Mouse (Mus musculus) megakaryocyte, embryonic 14.5 days (primary cell): ENCODE results near the gene Mtf1. TPM values are rescaled to one million over a fixed set of nuclear protein-coding genes. Genes with fewer than 3 reads are reported as not detected.

Source experiments
- H3K27me3 ChIP-seq: replicated peaks from 2 replicates; pipeline ENCODE3; 2012; ENCODE audit warnings: inconsistent platforms
- H3K36me3 ChIP-seq: replicated peaks from 2 replicates; pipeline ENCODE3; 2012; ENCODE audit warnings: low read length, inconsistent platforms, mixed read lengths
- H3K4me1 ChIP-seq: 2 replicates; pipeline ENCODE4 v1.6.1; 2012; ENCODE audit warnings: inconsistent platforms
- H3K4me3 ChIP-seq: replicated peaks from 2 replicates; pipeline ENCODE3; 2012; ENCODE audit warnings: moderate library complexity, mild to moderate bottlenecking, inconsistent platforms
- H3K9me3 ChIP-seq: 2 replicates; pipeline ENCODE4 v1.6.1; 2012; ENCODE audit warnings: inconsistent platforms
- FLI1 ChIP-seq: IDR thresholded peaks from 2 replicates; pipeline ENCODE4 v1.6.1; 2012; ENCODE audit warnings: low read length, inconsistent platforms, mixed read lengths
- GATA1 ChIP-seq: IDR thresholded peaks from 3 replicates; pipeline ENCODE4 v1.6.1; 2012; ENCODE audit warnings: mixed read lengths, low read length, inconsistent platforms, borderline replicate concordance
- polyA plus RNA-seq: library from polyadenylated mRNA; stranded (reverse); fragments of >175 nt; gene quantifications from 2 replicates; pipeline ENCODE4 v1.2.3, GENCODE M21; 2012; ENCODE audit warnings: low replicate concordance; ENCODE audit not compliant: insufficient read depth

The Mtf1 gene
- polyA plus RNA-seq, 1 experiment, result 15.2 TPM

GRCm38 (mm10) chr4:124850261-124850913 is 48.5 kb downstream of the Mtf1 start, which contains the start of gene Yrdc:
Gene Yrdc, plus strand, starts transcription at chr4:124850679.
- Histone ChIP-seq H3K4me1 (peaks cover 63% of the 10 kb centered on the region), H3K36me3 (peaks cover 57% of the 10 kb centered on the region), H3K9me3 (no peaks in the 10 kb centered on the region), H3K4me3 (peak within 1 kb of the TSS; percentile 96), H3K27me3 (no peaks in the 10 kb centered on the region)
- TF ChIP-seq GATA1 (no peak), FLI1 (peak; percentile 67; the same call in 1 of the 2 replicates)

DNA sequence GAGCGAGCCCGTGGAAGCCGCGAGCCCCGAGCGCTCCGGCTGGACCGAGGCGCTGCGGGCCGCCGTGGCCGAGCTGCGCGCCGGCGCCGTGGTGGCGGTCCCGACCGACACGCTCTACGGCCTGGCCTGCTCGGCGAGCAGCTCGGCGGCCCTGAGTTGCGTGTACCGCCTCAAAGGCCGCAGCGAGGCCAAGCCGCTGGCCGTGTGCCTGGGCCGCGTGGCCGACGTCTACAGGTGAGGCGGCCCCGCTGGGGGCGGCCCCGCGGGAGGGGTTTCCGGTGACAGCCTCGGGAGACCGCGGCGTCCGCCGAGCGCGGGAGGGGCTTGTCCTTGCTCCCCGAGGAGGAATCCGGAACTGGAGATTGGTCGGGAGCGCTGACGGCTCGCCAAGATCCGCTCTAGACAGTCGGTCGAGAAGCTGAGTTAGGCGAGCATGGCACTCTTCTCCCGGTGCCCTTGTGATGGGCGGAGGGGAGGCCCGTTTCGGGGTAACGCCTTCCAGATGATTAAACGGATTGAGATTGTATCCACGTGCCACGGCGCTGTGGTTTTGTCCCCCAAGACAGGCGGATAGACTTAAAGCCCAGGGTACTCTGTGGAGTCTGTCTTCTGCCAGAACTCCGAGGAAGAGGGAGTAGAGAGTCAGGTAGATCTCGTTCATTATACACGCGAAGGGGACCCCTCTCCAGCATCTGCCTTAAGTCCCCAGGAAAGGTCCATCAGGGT is 49.2 kb downstream of the Mtf1 start, which contains the start of gene 1110065P20Rik:
Gene 1110065P20Rik, minus strand, starts transcription at position 264 of the 726 bp plus-strand sequence.
- peaks cover 58% of the 10 kb centered on the region for H3K36me3 ChIP-seq
- H3K27me3 ChIP-seq, result no peaks in the 10 kb centered on the region
- peaks cover 58% of the 10 kb centered on the region for H3K4me1 ChIP-seq
- H3K4me3 ChIP-seq, result peak within 1 kb of the TSS; percentile 96
- H3K9me3 ChIP-seq, result no peaks in the 10 kb centered on the region
- TF ChIP-seq FLI1 (no peak), GATA1 (no peak)

GRCm38 (mm10) chr4:124856294-124856693 is 54.4 kb downstream of the Mtf1 start:
- Histone ChIP-seq H3K27me3 (peaks cover 17% of the 10 kb centered on the region), H3K36me3 (peaks cover 57% of the 10 kb centered on the region), H3K4me3 (no peak overlapping the region), H3K4me1 (peaks cover 26% of the 10 kb centered on the region), H3K9me3 (no peaks in the 10 kb centered on the region; the same call in 1 of the 2 replicates)
- TF ChIP-seq GATA1 (no peak), FLI1 (no peak)

GRCm38 (mm10) chr4:124858370-124858769 is 56.5 kb downstream of the Mtf1 start:
- H3K27me3 ChIP-seq, result peaks cover 37% of the 10 kb centered on the region
- H3K4me3 ChIP-seq, result no peak overlapping the region
- TF ChIP-seq FLI1 (no peak), GATA1 (no peak)
- H3K9me3 ChIP-seq, result peaks cover 9% of the 10 kb centered on the region
- peaks cover 41% of the 10 kb centered on the region for H3K36me3 ChIP-seq
- peaks cover 16% of the 10 kb centered on the region for H3K4me1 ChIP-seq

GRCm38 (mm10) chr4:124860446-124860845 is 58.5 kb downstream of the Mtf1 start:
- Histone ChIP-seq H3K27me3 (peaks cover 47% of the 10 kb centered on the region), H3K36me3 (peaks cover 20% of the 10 kb centered on the region), H3K4me1 (peaks cover 12% of the 10 kb centered on the region), H3K4me3 (no peak overlapping the region), H3K9me3 (peaks cover 17% of the 10 kb centered on the region)
- no peak for TF ChIP-seq GATA1
- no peak for TF ChIP-seq FLI1

DNA sequence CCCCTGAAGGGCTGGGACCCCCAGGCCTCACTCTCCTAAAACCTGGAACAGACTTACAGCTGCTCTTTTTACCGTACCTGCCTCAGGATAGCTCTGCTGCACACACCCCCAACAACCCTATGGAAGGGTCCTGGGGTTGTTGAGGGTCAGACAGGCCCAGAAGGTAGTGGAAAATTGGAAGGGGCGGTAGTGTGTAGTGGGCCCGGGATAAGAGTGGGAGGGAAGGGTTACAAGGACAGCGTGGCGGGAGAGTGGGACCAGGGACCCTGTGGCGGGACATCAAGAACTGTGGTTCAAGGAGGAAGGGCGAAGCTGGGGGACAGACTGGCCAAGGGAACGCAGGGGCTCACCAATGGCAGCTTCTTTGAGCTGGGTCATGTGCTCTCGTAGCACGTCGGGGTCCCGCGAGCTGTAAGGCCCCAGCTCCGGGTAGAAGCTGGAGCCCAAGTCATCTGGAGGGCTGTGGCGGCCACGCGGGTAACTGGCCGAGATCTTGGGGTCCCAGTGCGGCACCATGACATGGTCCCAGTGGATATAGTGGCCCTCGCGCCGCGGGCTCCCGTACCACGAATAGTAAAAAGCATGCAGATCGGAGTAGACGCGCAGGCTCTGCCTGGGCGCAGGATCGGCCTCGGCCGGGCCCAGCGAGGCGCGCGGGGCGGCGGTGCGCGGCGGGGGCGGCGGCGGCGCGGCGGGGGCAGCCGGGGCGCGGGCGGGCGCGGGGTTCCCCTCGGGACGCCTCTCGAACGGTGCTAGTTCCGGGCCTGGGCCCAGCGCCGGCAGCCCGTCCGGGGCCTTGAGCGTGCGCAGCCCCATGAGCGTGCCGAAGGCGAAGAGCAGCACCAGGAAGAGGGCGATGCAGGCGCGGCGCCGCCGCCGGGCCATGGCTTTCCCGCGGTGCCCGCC is 59.6 kb downstream of the Mtf1 start, which contains the start of gene Maneal:
Gene Maneal, minus strand, starts transcription at position 889 of the 906 bp plus-strand sequence.
- TF ChIP-seq FLI1 (no peak), GATA1 (no peak)
- Histone ChIP-seq H3K4me1 (peaks cover 12% of the 10 kb centered on the region), H3K4me3 (peak within 1 kb of the TSS; percentile 73), H3K27me3 (peaks cover 50% of the 10 kb centered on the region), H3K36me3 (peaks cover 9% of the 10 kb centered on the region), H3K9me3 (peaks cover 17% of the 10 kb centered on the region)

- Histone ChIP-seq H3K4me3 (no peak overlapping the region), H3K27me3 (peaks cover 11% of the 10 kb centered on the region), H3K4me1 (no peaks in the 10 kb centered on the region), H3K9me3 (peaks cover 38% of the 10 kb centered on the region), H3K36me3 (no peaks in the 10 kb centered on the region)
- TF ChIP-seq GATA1 (no peak), FLI1 (no peak)
Observed at GRCm38 (mm10) chr4:124872719-124873118, 70.8 kb downstream of the Mtf1 start.

GRCm38 (mm10) chr4:124880599-124880998 is 78.7 kb downstream of the Mtf1 start, which contains the start of gene Epha10:
Gene Epha10, plus strand, starts transcription at chr4:124880899.
- Histone ChIP-seq H3K36me3 (no peaks in the 10 kb centered on the region), H3K9me3 (peaks cover 12% of the 10 kb centered on the region), H3K27me3 (peaks cover 70% of the 10 kb centered on the region), H3K4me1 (peaks cover 18% of the 10 kb centered on the region), H3K4me3 (peak within 1 kb of the TSS; percentile 79)
- TF ChIP-seq FLI1 (no peak), GATA1 (no peak)

DNA sequence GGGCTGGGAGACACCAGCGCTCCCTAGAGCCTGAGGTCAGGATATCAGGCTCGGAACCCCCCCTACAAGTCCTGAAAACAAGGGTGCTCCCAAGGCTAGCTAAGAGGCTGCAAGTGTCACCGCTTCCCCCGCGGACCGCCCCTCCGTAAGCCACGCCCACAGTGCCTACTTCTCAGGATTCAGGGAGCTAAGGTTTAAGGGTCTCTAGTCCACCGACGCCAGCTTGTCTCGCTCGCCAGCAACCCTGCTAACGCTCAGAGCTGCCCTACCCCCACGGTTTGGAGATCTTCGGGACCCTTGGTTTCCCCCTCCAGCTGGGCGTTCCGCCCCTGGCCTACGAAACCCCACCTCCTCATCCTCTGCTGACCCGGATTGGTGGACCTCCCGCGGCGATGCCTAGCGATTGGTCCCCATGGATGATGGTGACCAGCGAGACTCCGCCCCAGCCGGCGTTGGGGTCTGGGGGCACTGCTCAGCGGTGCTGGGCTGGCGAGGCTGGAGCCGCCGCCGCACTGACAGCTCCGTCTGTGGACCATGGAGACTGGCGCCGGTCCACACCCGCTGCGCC is 79.5 kb downstream of the Mtf1 start:
- Histone ChIP-seq H3K36me3 (no peaks in the 10 kb centered on the region), H3K27me3 (peaks cover 76% of the 10 kb centered on the region), H3K4me3 (peak overlapping the region; percentile 79), H3K9me3 (peaks cover 13% of the 10 kb centered on the region), H3K4me1 (peaks cover 18% of the 10 kb centered on the region)
- TF ChIP-seq GATA1, result no peak
- no peak for TF ChIP-seq FLI1
